Mouse (Mus musculus): ENCODE measurements around the gene Rpl11. TPM values are rescaled to one million over a fixed set of nuclear protein-coding genes. Genes with fewer than 3 reads are reported as not detected.
"Not testable (repeated sequence)": the region's sequence is repeated elsewhere in the genome, so short reads cannot be mapped to it uniquely, and the experiment has no call there.

The Rpl11 gene
- polyA plus RNA-seq (2012; rRNA removed) (457 and 805 TPM in 2 replicates), polyA plus RNA-seq (2014; fragmentation: Nextera tagmentation; extraction: Ambion mirVana) (325 and 341 TPM in 2 replicates)

- ATAC-seq (ENCODE audit: insufficient read depth): peak; percentile 95
- peak within 1 kb of the TSS; percentile 80 to 90 for H3K4me3 ChIP-seq (ENCODE audit: insufficient read depth in 1 of 2, low read depth in 2 of 2, low read length in 2 of 2)
- WGBS (ENCODE audit: insufficient replicate concordance): under 1% methylated on average over 21 of the region's 21 CpGs
- peak within 1 kb of the TSS; percentile 64 for H3K27ac ChIP-seq
- peak within 1 kb of the TSS; percentile 86 for H3K4me2 ChIP-seq (ENCODE audit: low read depth)
- no peaks in the 10 kb centered on the region; the same call in 1 of the 2 replicates for H3K27me3 ChIP-seq (ENCODE audit: control insufficient read depth, insufficient read depth, low read length)
- H3K9me3 ChIP-seq (ENCODE audit: control insufficient read depth, low read length): no peaks in the 10 kb centered on the region
- peak within 1 kb of the TSS; percentile 98 for H3K9ac ChIP-seq (replicated peaks)
- peaks cover 38% of the 10 kb centered on the region for H3K36me3 ChIP-seq (replicated peaks; ENCODE audit: control insufficient read depth, insufficient read depth, low read depth)
- DNase-seq (ENCODE audit: low read depth in 3 of 3, low spot score in 3 of 3): peak; percentile 88 to 92 (median 90)
- TF ChIP-seq CTCF (IDR thresholded peaks at IDR 0.05; ENCODE audit: low read depth) (peak; percentile 97), EP300 (IDR thresholded peaks at IDR 0.05; ENCODE audit: low read depth) (0 out of 2 replicates have a peak, but pooled peaks have one; percentile 31)
- peaks cover 8 to 16% of the 10 kb centered on the region in 2 experiments for H3K4me1 ChIP-seq (replicated peaks; ENCODE audit: control insufficient read depth in 2 of 2, insufficient read depth in 2 of 2, low read length in 1 of 2)
Observed at GRCm38 (mm10) chr4:136053247-136053596, at the start of gene Rpl11. Gene Rpl11 (minus strand): TSS chr4:136053428.

- WGBS (ENCODE audit: insufficient replicate concordance): 55% methylated on average over 4 of the region's 4 CpGs
- not testable (repeated sequence) for H3K27me3 ChIP-seq (ENCODE audit: control insufficient read depth, insufficient read depth, low read length); H3K27ac ChIP-seq; DNase-seq (ENCODE audit: low read depth in 3 of 3, low spot score in 3 of 3); H3K9ac ChIP-seq (replicated peaks); H3K36me3 ChIP-seq (replicated peaks; ENCODE audit: control insufficient read depth, insufficient read depth, low read depth); H3K4me1 ChIP-seq (replicated peaks; ENCODE audit: control insufficient read depth in 2 of 2, insufficient read depth in 2 of 2, low read length in 1 of 2); H3K4me2 ChIP-seq (ENCODE audit: low read depth); H3K4me3 ChIP-seq (ENCODE audit: insufficient read depth in 1 of 2, low read depth in 2 of 2, low read length in 2 of 2); ATAC-seq (ENCODE audit: insufficient read depth); H3K9me3 ChIP-seq (ENCODE audit: control insufficient read depth, low read length)
Observed at GRCm38 (mm10) chr4:136101753-136102152, 48.5 kb upstream of the Rpl11 start.

GRCm38 (mm10) chr4:136100396-136101070 lies 47.3 kb upstream of the Rpl11 start:
- ATAC-seq (ENCODE audit: insufficient read depth) (no peak), DNase-seq (ENCODE audit: low read depth in 3 of 3, low spot score in 3 of 3) (no peak)
- no peaks in the 10 kb centered on the region for H3K36me3 ChIP-seq (replicated peaks; ENCODE audit: control insufficient read depth, insufficient read depth, low read depth)
- no peak overlapping the region for H3K27ac ChIP-seq
- no peak for TF ChIP-seq EP300 (IDR thresholded peaks at IDR 0.05; ENCODE audit: low read depth)
- TF ChIP-seq CTCF (IDR thresholded peaks at IDR 0.05; ENCODE audit: low read depth): no peak
- H3K4me1 ChIP-seq (replicated peaks; ENCODE audit: control insufficient read depth in 2 of 2, insufficient read depth in 2 of 2, low read length in 1 of 2): peaks cover 0 to 4% of the 10 kb centered on the region in 2 experiments; a peak in 1 of 4 replicates
- H3K9me3 ChIP-seq (ENCODE audit: control insufficient read depth, low read length): no peaks in the 10 kb centered on the region
- no peak overlapping the region for H3K9ac ChIP-seq (replicated peaks)
- WGBS (ENCODE audit: insufficient replicate concordance): 50% methylated on average over 12 of the region's 12 CpGs
- no peak overlapping the region for H3K4me2 ChIP-seq (ENCODE audit: low read depth)
- no peak overlapping the region for H3K4me3 ChIP-seq (ENCODE audit: insufficient read depth in 1 of 2, low read depth in 2 of 2, low read length in 2 of 2)
- peaks cover 7% of the 10 kb centered on the region for H3K27me3 ChIP-seq (ENCODE audit: control insufficient read depth, insufficient read depth, low read length)

- Histone ChIP-seq H3K4me2 (ENCODE audit: low read depth) (no peak overlapping the region), H3K27ac (no peak overlapping the region), H3K9ac (replicated peaks) (no peak overlapping the region), H3K4me1 (replicated peaks; ENCODE audit: control insufficient read depth in 2 of 2, insufficient read depth in 2 of 2, low read length in 1 of 2) (peaks cover 0 to 7% of the 10 kb centered on the region in 2 experiments; a peak in 1 of 4 replicates), H3K36me3 (replicated peaks; ENCODE audit: control insufficient read depth, insufficient read depth, low read depth) (no peaks in the 10 kb centered on the region), H3K9me3 (ENCODE audit: control insufficient read depth, low read length) (no peaks in the 10 kb centered on the region), H3K4me3 (ENCODE audit: insufficient read depth in 1 of 2, low read depth in 2 of 2, low read length in 2 of 2) (no peak overlapping the region), H3K27me3 (ENCODE audit: control insufficient read depth, insufficient read depth, low read length) (no peaks in the 10 kb centered on the region; the same call in 1 of the 2 replicates)
- ATAC-seq (ENCODE audit: insufficient read depth) (no peak), DNase-seq (ENCODE audit: low read depth in 3 of 3, low spot score in 3 of 3) (no peak)
- no peak for TF ChIP-seq CTCF (IDR thresholded peaks at IDR 0.05; ENCODE audit: low read depth)
- TF ChIP-seq EP300 (IDR thresholded peaks at IDR 0.05; ENCODE audit: low read depth): no peak
- 73% methylated on average over 3 of the region's 3 CpGs for WGBS (ENCODE audit: insufficient replicate concordance)
Observed at GRCm38 (mm10) chr4:136098446-136098845, 45.2 kb upstream of the Rpl11 start.

DNA sequence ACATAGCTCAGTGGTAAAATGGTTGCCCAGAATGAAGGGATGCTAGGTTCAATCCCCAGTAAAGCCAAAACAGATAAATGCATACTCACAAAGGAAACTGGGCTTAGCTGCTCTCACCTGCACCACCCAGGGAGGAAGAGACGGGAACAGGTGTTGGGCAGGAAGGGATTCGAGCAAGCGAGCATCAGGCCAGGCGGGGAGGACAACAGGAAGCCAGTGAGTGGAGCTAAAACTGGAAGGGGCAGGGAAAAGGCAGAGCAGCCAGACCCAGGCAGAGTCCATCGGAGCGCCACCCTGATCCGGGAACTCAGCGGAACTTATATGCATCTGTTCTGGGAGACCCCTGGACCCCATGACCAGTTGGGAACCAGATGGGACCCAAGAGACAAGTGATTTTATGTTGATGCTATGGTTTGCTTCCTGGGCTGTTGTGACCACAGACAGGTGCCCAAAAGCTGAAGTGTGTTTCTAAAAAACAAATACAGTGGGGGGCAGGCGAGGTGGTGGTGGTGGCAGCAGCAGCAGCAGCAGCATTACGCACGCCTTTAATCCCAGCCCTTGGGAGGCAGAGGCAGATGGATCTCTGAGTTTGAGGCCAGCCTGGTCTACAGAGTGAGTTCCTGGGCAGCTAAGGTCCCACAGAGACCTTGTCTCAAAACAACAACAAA lies 43.4 kb upstream of the Rpl11 start:
- H3K4me3 ChIP-seq (ENCODE audit: insufficient read depth in 1 of 2, low read depth in 2 of 2, low read length in 2 of 2): no peak overlapping the region
- no peak overlapping the region for H3K9ac ChIP-seq (replicated peaks)
- WGBS (ENCODE audit: insufficient replicate concordance): 49% methylated on average over 11 of the region's 11 CpGs
- no peak for DNase-seq (ENCODE audit: low read depth in 3 of 3, low spot score in 3 of 3)
- H3K4me2 ChIP-seq (ENCODE audit: low read depth): no peak overlapping the region
- H3K9me3 ChIP-seq (ENCODE audit: control insufficient read depth, low read length): no peaks in the 10 kb centered on the region
- H3K27me3 ChIP-seq (ENCODE audit: control insufficient read depth, insufficient read depth, low read length): no peaks in the 10 kb centered on the region
- H3K27ac ChIP-seq: no peak overlapping the region
- TF ChIP-seq EP300 (IDR thresholded peaks at IDR 0.05; ENCODE audit: low read depth) (no peak), CTCF (IDR thresholded peaks at IDR 0.05; ENCODE audit: low read depth) (no peak)
- H3K36me3 ChIP-seq (replicated peaks; ENCODE audit: control insufficient read depth, insufficient read depth, low read depth): no peaks in the 10 kb centered on the region
- no peak for ATAC-seq (ENCODE audit: insufficient read depth)
- peaks cover 0 to 7% of the 10 kb centered on the region in 2 experiments; a peak in 1 of 4 replicates for H3K4me1 ChIP-seq (replicated peaks; ENCODE audit: control insufficient read depth in 2 of 2, insufficient read depth in 2 of 2, low read length in 1 of 2)

Measured in liver, embryonic 14.5 days (tissue).